Mouse (Mus musculus): Measurements from ENCODE around the gene Gm5475. TPM values are rescaled to one million over a fixed set of nuclear protein-coding genes. Genes with fewer than 3 reads are reported as not detected.

Gene Gm5475
- total RNA-seq, 2 experiments from 2014 or later, result not detected

Other genes starting within 250 kb of the Gm5475 start
- 10 to 100 TPM; 15.1 to 16.3 TPM for gene Atf1, start 194.3 kb upstream of the Gm5475 start, total RNA-seq (2021)
- gene Tmprss12, start 141.3 kb upstream of the Gm5475 start, total RNA-seq (2021), result not detected
- 10 to 100 TPM; 22.3 to 26.8 TPM for gene Mettl7a1, start 118.0 kb upstream of the Gm5475 start, total RNA-seq (2021)
- not detected for gene Mettl7a3, start 87.2 kb upstream of the Gm5475 start, total RNA-seq (2021)
- not detected for gene Methig1, start 69.0 kb upstream of the Gm5475 start, total RNA-seq (2021)
- under 1 TPM; 0.37 to 0.55 TPM for gene Mettl7a2, start 68.9 kb upstream of the Gm5475 start, total RNA-seq (2021)
- gene Higd1c, start 57.6 kb upstream of the Gm5475 start, total RNA-seq (2021), result not detected
- gene Slc11a2, start 2.9 kb downstream of the Gm5475 start, total RNA-seq (2021), result 10 to 100 TPM; 61.4 to 65.1 TPM
- gene Letmd1, start 46.9 kb downstream of the Gm5475 start, total RNA-seq (2021), result 10 to 100 TPM; 61.1 to 66.6 TPM
- gene Csrnp2, start 73.3 kb downstream of the Gm5475 start, total RNA-seq (2021), result 10 to 100 TPM; 27.6 to 28.9 TPM
- gene Tfcp2, start 129.9 kb downstream of the Gm5475 start, total RNA-seq (2021), result 10 to 100 TPM; 31.1 to 31.6 TPM
- gene Pou6f1, start 177.8 kb downstream of the Gm5475 start, total RNA-seq (2021), result 10 to 100 TPM; 93.9 to 99.1 TPM
- gene Dazap2, start 193.2 kb downstream of the Gm5475 start, total RNA-seq (2021), result 100 to 1,000 TPM; 105 to 107 TPM
- gene Smagp, start 214.8 kb downstream of the Gm5475 start, total RNA-seq (2021), result 1 to 10 TPM; 2.1 to 2.7 TPM
- 1 to 10 TPM; 4.6 to 5.0 TPM for gene Bin2, start 247.4 kb downstream of the Gm5475 start, total RNA-seq (2021)